Mouse (Mus musculus): ENCODE data around the gene Ube2c. TPM values are rescaled to one million over a fixed set of nuclear protein-coding genes. Genes with fewer than 3 reads are reported as not detected.

Ube2c gene
- polyA plus RNA-seq, 1 experiment from 2014 or later: 97.2 TPM

DNA sequence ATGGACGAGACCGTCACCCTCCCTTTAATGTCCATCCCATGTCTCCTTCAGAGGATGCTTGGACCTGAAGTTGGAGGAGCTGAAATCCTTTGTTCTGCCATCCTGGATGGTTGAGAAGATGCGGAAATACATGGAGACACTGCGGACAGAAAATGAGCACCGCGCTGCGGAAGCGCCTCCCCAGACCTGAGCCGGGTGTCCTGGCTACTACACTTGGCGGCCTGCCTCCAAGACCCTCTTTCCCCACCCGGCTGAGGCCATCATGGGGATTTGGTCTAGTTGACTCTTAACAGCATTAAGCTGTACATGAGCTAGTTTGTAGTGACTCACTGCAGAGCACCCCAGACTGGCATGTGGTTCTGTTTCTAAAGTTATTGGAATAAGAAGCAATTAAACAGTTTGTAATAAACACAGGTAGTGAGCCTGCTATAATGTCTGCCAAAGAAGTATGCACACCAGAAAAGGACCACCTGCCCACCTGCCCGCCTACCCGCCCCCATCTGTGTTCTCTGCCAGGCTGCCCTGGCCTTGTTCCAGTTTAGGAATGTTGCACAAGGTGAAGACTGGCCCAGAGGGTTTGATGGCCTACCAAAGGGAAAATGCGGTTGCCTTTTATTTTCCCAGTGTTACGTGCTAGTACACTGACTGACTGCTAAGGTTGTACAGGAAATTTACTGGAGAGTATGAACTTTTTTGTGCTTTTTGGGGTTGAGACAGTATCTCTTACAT, 1.7 kb upstream of the Ube2c start:
- WGBS: 96% methylated on average over 15 of the region's 15 CpGs
- Histone ChIP-seq H3K9me3 (no peaks in the 10 kb centered on the region), H3K4me2 (no peak overlapping the region), H3K27me3 (no peaks in the 10 kb centered on the region), H3K4me1 (replicated peaks) (peaks cover 26% of the 10 kb centered on the region), H3K4me3 (no peak overlapping the region), H3K9ac (no peak overlapping the region), H3K27ac (no peak overlapping the region), H3K36me3 (peaks cover 48% of the 10 kb centered on the region)
- no peak for ATAC-seq (ENCODE audit: low FRiP score)

GRCm38 (mm10) chr2:164770279-164770678, 581 bp downstream of the Ube2c start:
- no peaks in the 10 kb centered on the region for H3K9me3 ChIP-seq
- WGBS: 5% methylated on average over 15 of the region's 15 CpGs
- peak overlapping the region; percentile 72 for H3K4me3 ChIP-seq
- H3K27ac ChIP-seq: no peak overlapping the region
- ATAC-seq (ENCODE audit: low FRiP score): no peak
- peak overlapping the region; percentile 72 for H3K9ac ChIP-seq
- peaks cover 26% of the 10 kb centered on the region for H3K4me1 ChIP-seq (replicated peaks)
- peak overlapping the region; percentile 98 for H3K4me2 ChIP-seq
- peaks cover 32% of the 10 kb centered on the region for H3K36me3 ChIP-seq
- H3K27me3 ChIP-seq: no peaks in the 10 kb centered on the region

- no peak overlapping the region for H3K27ac ChIP-seq
- ATAC-seq (ENCODE audit: low FRiP score): no peak
- H3K4me1 ChIP-seq (replicated peaks): peaks cover 26% of the 10 kb centered on the region
- H3K4me2 ChIP-seq: peak overlapping the region; percentile 98
- H3K9me3 ChIP-seq: no peaks in the 10 kb centered on the region
- peak overlapping the region; percentile 72 for H3K4me3 ChIP-seq
- 83% methylated on average over 8 of the region's 8 CpGs for WGBS
- peaks cover 24% of the 10 kb centered on the region for H3K36me3 ChIP-seq
- peak overlapping the region; percentile 72; the same call in 1 of the 2 replicates for H3K9ac ChIP-seq
- H3K27me3 ChIP-seq: no peaks in the 10 kb centered on the region
These were observed 1.4 kb downstream of the Ube2c start for GRCm38 (mm10) chr2:164771123-164771522.

DNA sequence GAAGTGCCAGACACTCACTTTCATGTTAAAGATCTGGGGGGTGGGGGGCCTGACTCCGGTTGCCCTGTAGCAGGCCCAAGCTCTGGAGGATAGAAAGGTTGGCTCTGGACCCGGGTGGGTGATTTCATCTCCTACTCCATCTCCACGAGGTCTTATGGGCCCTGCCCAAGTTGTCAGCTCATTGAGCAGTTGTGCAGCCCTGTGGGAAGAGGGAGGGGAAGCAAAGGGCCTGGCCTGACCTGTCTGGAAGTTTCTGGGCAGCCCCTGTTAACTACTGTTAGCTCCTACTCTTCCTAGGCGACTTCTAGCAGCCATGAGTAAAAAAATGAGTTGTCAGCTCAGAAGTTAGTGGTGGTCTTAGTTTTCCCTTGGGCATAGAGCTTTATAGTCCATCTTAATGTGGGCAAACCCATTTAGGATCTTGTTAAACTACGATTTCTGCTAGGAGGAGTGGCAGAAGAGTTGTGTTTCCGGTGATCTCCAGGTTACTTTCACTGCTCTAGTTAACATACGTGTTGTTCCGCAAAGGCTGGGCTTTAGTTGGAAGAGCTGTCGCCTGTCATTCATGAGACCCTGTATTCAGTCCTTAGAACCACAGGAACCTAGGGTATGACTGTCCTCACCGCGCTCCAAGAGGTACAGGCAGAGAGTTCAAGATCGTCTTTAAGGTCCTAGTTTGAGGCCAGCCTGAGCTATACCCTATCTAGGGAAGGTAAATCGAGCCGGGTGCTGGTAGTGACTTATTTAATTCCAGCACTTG, 3.7 kb downstream of the Ube2c start:
- Histone ChIP-seq H3K4me1 (replicated peaks) (peaks cover 26% of the 10 kb centered on the region), H3K4me2 (no peak overlapping the region), H3K4me3 (no peak overlapping the region), H3K27me3 (0 out of 2 replicates have a peak, but pooled peaks cover 3% of the 10 kb centered on the region), H3K9me3 (no peaks in the 10 kb centered on the region), H3K36me3 (peaks cover under 1% of the 10 kb centered on the region; the same call in 1 of the 2 replicates), H3K27ac (no peak overlapping the region), H3K9ac (no peak overlapping the region)
- no peak for ATAC-seq (ENCODE audit: low FRiP score)
- WGBS: 82% methylated on average over 14 of the region's 14 CpGs

DNA sequence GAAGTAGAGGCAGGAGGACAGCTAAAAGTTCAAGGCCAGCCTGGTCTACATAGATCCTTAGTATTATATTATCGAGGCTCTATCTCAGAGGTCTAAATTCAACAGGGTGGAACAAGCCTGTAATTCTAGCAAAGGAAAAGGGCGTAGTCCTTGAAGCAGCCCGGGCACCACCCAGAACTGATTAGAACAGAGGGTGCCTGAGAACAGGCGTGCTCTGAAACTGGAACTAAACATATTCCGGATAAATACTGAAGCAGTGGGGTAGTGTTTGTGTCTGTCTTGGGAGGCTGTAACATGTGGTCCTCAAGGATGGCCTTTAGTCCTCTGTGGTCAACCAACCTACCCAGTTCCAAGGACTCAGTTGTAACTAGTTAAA, 4.3 kb downstream of the Ube2c start:
- no peak overlapping the region for H3K9ac ChIP-seq
- H3K27ac ChIP-seq: no peak overlapping the region
- ATAC-seq (ENCODE audit: low FRiP score): no peak
- H3K4me3 ChIP-seq: no peak overlapping the region
- H3K4me1 ChIP-seq (replicated peaks): peaks cover 26% of the 10 kb centered on the region
- H3K9me3 ChIP-seq: no peaks in the 10 kb centered on the region
- no peak overlapping the region for H3K4me2 ChIP-seq
- H3K27me3 ChIP-seq: 0 out of 2 replicates have a peak, but pooled peaks cover 3% of the 10 kb centered on the region
- 88% methylated on average over 5 of the region's 5 CpGs for WGBS
- no peaks in the 10 kb centered on the region for H3K36me3 ChIP-seq

DNA sequence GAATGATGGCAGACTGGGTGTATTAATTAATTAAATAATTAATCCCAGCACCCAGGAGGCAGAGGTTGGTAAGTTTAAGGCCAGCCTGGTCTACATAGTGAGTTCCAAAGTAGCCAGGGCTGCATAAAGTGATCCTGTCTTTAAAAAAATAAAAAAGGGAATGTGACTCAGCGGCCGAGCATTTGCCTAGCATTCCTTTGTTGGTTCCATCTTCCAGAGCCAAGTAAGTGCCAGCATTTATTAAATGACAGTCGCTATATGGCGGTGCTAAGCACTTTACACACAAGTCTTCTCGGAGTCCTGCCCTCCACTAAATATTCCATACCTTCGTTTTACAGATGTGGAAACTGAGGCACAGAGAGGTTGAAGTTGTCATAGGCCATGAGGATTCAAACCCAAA, 6.4 kb downstream of the Ube2c start:
- Histone ChIP-seq H3K36me3 (no peaks in the 10 kb centered on the region), H3K4me1 (replicated peaks) (peaks cover 12% of the 10 kb centered on the region), H3K4me2 (no peak overlapping the region), H3K27ac (no peak overlapping the region), H3K4me3 (no peak overlapping the region), H3K27me3 (0 out of 2 replicates have a peak, but pooled peaks cover 5% of the 10 kb centered on the region), H3K9ac (no peak overlapping the region), H3K9me3 (no peaks in the 10 kb centered on the region)
- ATAC-seq (ENCODE audit: low FRiP score): no peak
- 87% methylated on average over 6 of the region's 6 CpGs for WGBS

DNA sequence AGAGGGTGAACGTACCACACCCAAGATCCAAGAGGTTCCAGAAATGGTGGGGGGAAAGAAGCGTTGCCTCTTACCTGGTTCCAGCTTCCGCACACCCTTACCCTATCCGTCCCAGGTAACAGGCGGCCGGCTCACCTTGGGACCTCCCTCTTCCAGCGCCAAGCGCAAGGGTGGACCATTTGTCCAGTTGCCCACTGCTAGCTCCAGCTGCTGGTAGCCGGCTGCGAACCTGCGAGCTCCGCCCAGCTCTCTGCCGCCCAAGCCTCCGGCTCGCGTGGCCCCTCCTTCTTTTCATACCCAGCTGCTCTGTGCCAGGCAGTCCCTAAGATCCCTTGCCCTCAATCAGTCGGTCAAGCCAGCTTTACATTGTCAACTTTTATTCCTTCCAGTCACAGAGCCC, 7.1 kb downstream of the Ube2c start:
- Histone ChIP-seq H3K4me3 (no peak overlapping the region), H3K27me3 (0 out of 2 replicates have a peak, but pooled peaks cover 5% of the 10 kb centered on the region), H3K36me3 (no peaks in the 10 kb centered on the region), H3K27ac (no peak overlapping the region), H3K9me3 (no peaks in the 10 kb centered on the region), H3K4me2 (no peak overlapping the region), H3K9ac (no peak overlapping the region), H3K4me1 (replicated peaks) (peaks cover 6% of the 10 kb centered on the region; the same call in 1 of the 2 replicates)
- no peak for ATAC-seq (ENCODE audit: low FRiP score)
- WGBS: 67% methylated on average over 17 of the region's 17 CpGs

DNA sequence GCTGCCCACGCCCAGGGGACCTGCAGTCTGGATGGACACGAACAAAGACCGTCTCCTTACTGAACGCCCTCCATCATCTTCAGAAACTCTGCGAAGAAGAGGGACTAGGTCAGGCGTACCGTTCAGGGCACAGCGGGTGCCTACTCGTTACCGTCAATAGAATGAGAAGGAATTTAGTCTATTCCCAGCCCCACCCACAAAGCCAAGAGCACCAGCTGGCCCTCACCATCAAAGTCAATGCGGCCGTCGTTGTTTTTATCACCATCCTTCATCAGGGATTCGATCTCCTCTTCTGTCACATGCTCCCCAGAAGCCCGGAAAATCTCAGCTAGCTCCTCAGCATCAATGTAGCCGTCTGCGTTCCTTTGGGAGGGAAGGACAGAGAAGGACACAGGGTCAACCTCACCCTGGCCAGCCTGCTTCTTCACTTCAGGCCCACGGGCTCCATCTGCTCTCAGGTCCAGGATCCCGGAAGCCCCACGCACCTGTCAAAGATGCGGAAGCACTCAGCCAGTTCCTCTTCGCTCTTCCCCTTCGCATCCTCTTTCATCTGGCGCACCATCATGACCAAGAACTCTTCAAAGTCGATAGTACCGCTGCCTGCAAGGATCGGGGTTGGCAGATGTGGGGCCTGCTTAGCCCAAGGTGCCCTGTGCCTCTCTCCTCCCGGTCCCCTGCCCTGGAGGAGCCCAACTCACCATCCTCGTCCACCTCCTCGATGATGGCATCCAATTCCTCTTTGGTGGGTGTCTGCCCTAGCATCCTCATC, 7.7 kb downstream of the Ube2c start:
- 84% methylated on average over 30 of the region's 30 CpGs for WGBS
- ATAC-seq (ENCODE audit: low FRiP score): no peak

DNA sequence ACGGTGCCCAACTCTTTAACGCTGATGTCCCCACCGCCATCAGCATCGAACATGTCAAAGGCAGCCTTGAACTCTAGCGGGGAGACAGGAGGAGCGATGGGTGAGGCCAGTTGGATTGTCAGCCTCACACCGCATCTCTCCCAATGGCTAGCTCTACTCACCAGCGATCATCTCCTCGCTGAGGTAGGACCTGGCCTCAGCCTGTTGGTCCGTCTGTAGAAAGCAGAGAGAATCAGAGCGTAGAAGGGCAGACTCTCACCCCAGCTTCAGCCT, 8.3 kb downstream of the Ube2c start:
- 92% methylated on average over 11 of the region's 11 CpGs for WGBS
- H3K36me3 ChIP-seq: no peaks in the 10 kb centered on the region
- no peaks in the 10 kb centered on the region for H3K4me1 ChIP-seq (replicated peaks)
- no peak overlapping the region for H3K27ac ChIP-seq
- H3K27me3 ChIP-seq: 0 out of 2 replicates have a peak, but pooled peaks cover 5% of the 10 kb centered on the region
- ATAC-seq (ENCODE audit: low FRiP score): no peak
- no peak overlapping the region for H3K4me3 ChIP-seq
- H3K9ac ChIP-seq: no peak overlapping the region
- H3K4me2 ChIP-seq: no peak overlapping the region
- H3K9me3 ChIP-seq: no peaks in the 10 kb centered on the region

More for the DNA sequence above, 7.7 kb downstream of the Ube2c start:
- Histone ChIP-seq H3K4me1 (replicated peaks) (no peaks in the 10 kb centered on the region), H3K9me3 (no peaks in the 10 kb centered on the region), H3K36me3 (no peaks in the 10 kb centered on the region), H3K9ac (no peak overlapping the region), H3K4me2 (no peak overlapping the region), H3K27me3 (0 out of 2 replicates have a peak, but pooled peaks cover 5% of the 10 kb centered on the region), H3K27ac (no peak overlapping the region), H3K4me3 (no peak overlapping the region)

GRCm38 (mm10) chr2:164778809-164779208, 9.1 kb downstream of the Ube2c start:
- Histone ChIP-seq H3K27ac (no peak overlapping the region), H3K27me3 (0 out of 2 replicates have a peak, but pooled peaks cover 8% of the 10 kb centered on the region), H3K9me3 (no peaks in the 10 kb centered on the region), H3K4me3 (no peak overlapping the region), H3K4me1 (replicated peaks) (no peaks in the 10 kb centered on the region), H3K36me3 (no peaks in the 10 kb centered on the region), H3K9ac (no peak overlapping the region), H3K4me2 (no peak overlapping the region)
- WGBS: 92% methylated on average over 7 of the region's 7 CpGs
- ATAC-seq (ENCODE audit: low FRiP score): no peak

- Histone ChIP-seq H3K9ac (no peak within 1 kb of the TSS), H3K9me3 (no peaks in the 10 kb centered on the region), H3K4me2 (no peak within 1 kb of the TSS), H3K27me3 (0 out of 2 replicates have a peak, but pooled peaks cover 11% of the 10 kb centered on the region), H3K4me1 (replicated peaks) (peaks cover under 1% of the 10 kb centered on the region; the same call in 1 of the 2 replicates), H3K4me3 (no peak within 1 kb of the TSS), H3K27ac (no peak within 1 kb of the TSS), H3K36me3 (no peaks in the 10 kb centered on the region)
- no peak for ATAC-seq (ENCODE audit: low FRiP score)
- 68% methylated on average over 8 of the region's 8 CpGs for WGBS
These were observed 9.9 kb downstream of the Ube2c start, which contains the start of gene Tnnc2 for GRCm38 (mm10) chr2:164779481-164780086. Gene Tnnc2 (minus strand): TSS chr2:164779967.

- Histone ChIP-seq H3K9ac (no peak overlapping the region), H3K4me2 (no peak overlapping the region), H3K27me3 (0 out of 2 replicates have a peak, but pooled peaks cover 9% of the 10 kb centered on the region), H3K27ac (no peak overlapping the region), H3K36me3 (no peaks in the 10 kb centered on the region), H3K9me3 (no peaks in the 10 kb centered on the region), H3K4me1 (replicated peaks) (peaks cover 20% of the 10 kb centered on the region), H3K4me3 (no peak overlapping the region)
- ATAC-seq (ENCODE audit: low FRiP score): no peak
- 78% methylated on average over 4 of the region's 4 CpGs for WGBS
These were observed 12.2 kb downstream of the Ube2c start for GRCm38 (mm10) chr2:164781876-164782275.

All from hindbrain, embryonic 13.5 days (tissue).